Mouse (Mus musculus): ENCODE measurements around the gene Olfr330. TPM values are rescaled to one million over a fixed set of nuclear protein-coding genes. Genes with fewer than 3 reads are reported as not detected.
"Not testable (repeated sequence)": the region's sequence is repeated elsewhere in the genome, so short reads cannot be mapped to it uniquely, and the experiment has no call there.

The Olfr330 gene
- polyA plus RNA-seq, 1 experiment from 2014 or later: not detected

GRCm38 (mm10) chr11:58509058-58509457 is 25.6 kb downstream of the Olfr330 start:
- not testable (repeated sequence) for H3K4me3 ChIP-seq (ENCODE audit: control insufficient read depth in 1 of 2, insufficient read depth in 1 of 2, low read depth in 1 of 2, low read length in 2 of 2); ATAC-seq (ENCODE audit: insufficient number of reproducible peaks, insufficient read depth, low FRiP score, low read depth); H3K4me2 ChIP-seq (ENCODE audit: low read length); H3K9ac ChIP-seq (ENCODE audit: low read length); H3K27ac ChIP-seq (replicated peaks in 1 of 2; ENCODE audit: control insufficient read depth in 1 of 2, insufficient read depth in 1 of 2, low read depth in 2 of 2, low read length in 2 of 2); H3K27me3 ChIP-seq (ENCODE audit: control insufficient read depth, insufficient read depth, low read length); H3K4me1 ChIP-seq (ENCODE audit: control insufficient read depth in 2 of 2, insufficient read depth in 2 of 2, low read length in 2 of 2); H3K36me3 ChIP-seq (ENCODE audit: control insufficient read depth, insufficient read depth, low read length); H3K9me3 ChIP-seq (ENCODE audit: control insufficient read depth, low read length)
- 83% methylated on average over 19 of the region's 19 CpGs for WGBS

GRCm38 (mm10) chr11:58502472-58502871 is 32.2 kb downstream of the Olfr330 start, which contains the start of gene Olfr331:
Gene Olfr331, minus strand, starts transcription at chr11:58502572.
- H3K27me3 ChIP-seq (ENCODE audit: control insufficient read depth, insufficient read depth, low read length); H3K4me3 ChIP-seq (ENCODE audit: control insufficient read depth in 1 of 2, insufficient read depth in 1 of 2, low read depth in 1 of 2, low read length in 2 of 2); H3K27ac ChIP-seq (replicated peaks in 1 of 2; ENCODE audit: control insufficient read depth in 1 of 2, insufficient read depth in 1 of 2, low read depth in 2 of 2, low read length in 2 of 2); H3K4me1 ChIP-seq (ENCODE audit: control insufficient read depth in 2 of 2, insufficient read depth in 2 of 2, low read length in 2 of 2); H3K4me2 ChIP-seq (ENCODE audit: low read length); H3K9me3 ChIP-seq (ENCODE audit: control insufficient read depth, low read length); H3K9ac ChIP-seq (ENCODE audit: low read length); ATAC-seq (ENCODE audit: insufficient number of reproducible peaks, insufficient read depth, low FRiP score, low read depth); H3K36me3 ChIP-seq (ENCODE audit: control insufficient read depth, insufficient read depth, low read length): not testable (repeated sequence)

DNA sequence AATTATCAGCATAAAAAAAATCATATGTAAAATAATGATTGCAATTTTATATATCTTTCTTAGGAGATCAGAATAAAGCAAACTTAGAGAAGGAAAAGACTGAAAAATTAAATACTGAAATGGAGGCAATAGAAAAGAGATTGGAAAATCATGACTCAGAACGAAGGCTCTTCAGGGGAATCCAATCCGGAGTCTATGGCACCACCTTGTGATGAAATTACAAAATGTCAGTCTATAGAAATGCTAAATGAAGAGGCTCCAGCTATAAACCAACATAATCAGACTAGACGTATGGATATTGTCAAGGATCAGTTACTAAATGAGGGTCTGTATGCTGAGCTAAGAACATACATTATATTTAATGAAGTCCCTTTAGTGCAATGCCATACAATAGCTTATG is 35.3 kb downstream of the Olfr330 start:
- no peak overlapping the region for H3K4me3 ChIP-seq (ENCODE audit: control insufficient read depth in 1 of 2, insufficient read depth in 1 of 2, low read depth in 1 of 2, low read length in 2 of 2)
- ATAC-seq (ENCODE audit: insufficient number of reproducible peaks, insufficient read depth, low FRiP score, low read depth): no peak
- H3K9me3 ChIP-seq (ENCODE audit: control insufficient read depth, low read length): no peaks in the 10 kb centered on the region
- H3K36me3 ChIP-seq (ENCODE audit: control insufficient read depth, insufficient read depth, low read length): no peaks in the 10 kb centered on the region
- 50% methylated on average over 3 of the region's 3 CpGs for WGBS
- no peak overlapping the region for H3K4me2 ChIP-seq (ENCODE audit: low read length)
- H3K4me1 ChIP-seq (ENCODE audit: control insufficient read depth in 2 of 2, insufficient read depth in 2 of 2, low read length in 2 of 2): no peaks in the 10 kb centered on the region
- H3K27me3 ChIP-seq (ENCODE audit: control insufficient read depth, insufficient read depth, low read length): no peaks in the 10 kb centered on the region
- H3K27ac ChIP-seq (replicated peaks in 1 of 2; ENCODE audit: control insufficient read depth in 1 of 2, insufficient read depth in 1 of 2, low read depth in 2 of 2, low read length in 2 of 2): no peak overlapping the region
- no peak overlapping the region for H3K9ac ChIP-seq (ENCODE audit: low read length)

DNA sequence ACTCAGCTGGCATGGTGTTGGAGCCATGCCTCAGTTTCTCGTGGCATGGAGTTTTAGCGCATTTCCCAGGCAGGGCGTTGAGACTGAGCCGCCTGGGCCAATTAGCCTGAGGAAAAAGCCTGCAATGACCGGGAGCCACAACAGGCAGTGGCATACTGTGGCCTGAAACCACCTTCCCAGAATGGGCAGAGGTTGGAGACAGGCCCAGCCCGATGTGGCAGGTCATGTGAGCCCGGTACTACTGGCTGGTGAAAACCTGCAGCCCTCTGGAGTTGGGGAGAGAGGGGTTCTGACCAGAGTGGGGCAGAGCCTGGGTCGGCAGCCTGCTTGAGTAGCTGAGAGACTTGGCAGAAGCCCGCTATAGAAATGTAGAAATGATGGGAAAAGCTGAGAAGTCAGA is 35.9 kb downstream of the Olfr330 start:
- Histone ChIP-seq H3K9me3 (ENCODE audit: control insufficient read depth, low read length) (no peaks in the 10 kb centered on the region), H3K27ac (replicated peaks in 1 of 2; ENCODE audit: control insufficient read depth in 1 of 2, insufficient read depth in 1 of 2, low read depth in 2 of 2, low read length in 2 of 2) (no peak overlapping the region), H3K27me3 (ENCODE audit: control insufficient read depth, insufficient read depth, low read length) (no peaks in the 10 kb centered on the region), H3K4me2 (ENCODE audit: low read length) (no peak overlapping the region), H3K4me1 (ENCODE audit: control insufficient read depth in 2 of 2, insufficient read depth in 2 of 2, low read length in 2 of 2) (no peaks in the 10 kb centered on the region), H3K4me3 (ENCODE audit: control insufficient read depth in 1 of 2, insufficient read depth in 1 of 2, low read depth in 1 of 2, low read length in 2 of 2) (no peak overlapping the region), H3K9ac (ENCODE audit: low read length) (no peak overlapping the region), H3K36me3 (ENCODE audit: control insufficient read depth, insufficient read depth, low read length) (no peaks in the 10 kb centered on the region)
- no peak for ATAC-seq (ENCODE audit: insufficient number of reproducible peaks, insufficient read depth, low FRiP score, low read depth)
- 74% methylated on average over 9 of the region's 9 CpGs for WGBS

DNA sequence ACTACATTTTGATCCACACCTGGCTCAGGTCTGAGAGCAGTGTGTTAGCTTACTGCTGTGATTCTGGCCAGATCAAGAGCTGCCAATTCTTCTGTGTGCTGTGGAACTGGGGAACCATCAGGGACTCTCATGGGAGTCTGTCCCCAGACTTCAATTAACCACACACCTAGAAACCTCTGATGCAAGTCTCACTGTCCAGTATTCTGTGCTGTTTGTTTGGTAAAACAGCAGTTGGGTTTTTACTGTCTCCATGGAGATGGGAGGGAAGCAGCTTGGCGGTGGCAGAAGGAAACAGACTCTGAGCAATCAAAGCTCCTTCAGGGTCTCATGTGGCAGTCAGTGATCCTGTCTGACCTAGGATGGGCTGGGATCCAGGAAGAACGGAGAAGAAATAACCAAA is 42.2 kb downstream of the Olfr330 start, which contains the start of gene Olfr332:
Gene Olfr332 (minus strand): TSS at position 101 of the 400 bp plus-strand sequence.
- H3K9ac ChIP-seq (ENCODE audit: low read length): no peak within 1 kb of the TSS
- no peak within 1 kb of the TSS for H3K4me3 ChIP-seq (ENCODE audit: control insufficient read depth in 1 of 2, insufficient read depth in 1 of 2, low read depth in 1 of 2, low read length in 2 of 2)
- H3K36me3 ChIP-seq (ENCODE audit: control insufficient read depth, insufficient read depth, low read length): no peaks in the 10 kb centered on the region
- ATAC-seq (ENCODE audit: insufficient number of reproducible peaks, insufficient read depth, low FRiP score, low read depth): no peak
- H3K9me3 ChIP-seq (ENCODE audit: control insufficient read depth, low read length): no peaks in the 10 kb centered on the region
- H3K27me3 ChIP-seq (ENCODE audit: control insufficient read depth, insufficient read depth, low read length): no peaks in the 10 kb centered on the region
- H3K4me1 ChIP-seq (ENCODE audit: control insufficient read depth in 2 of 2, insufficient read depth in 2 of 2, low read length in 2 of 2): no peaks in the 10 kb centered on the region
- no peak within 1 kb of the TSS for H3K4me2 ChIP-seq (ENCODE audit: low read length)
- no peak within 1 kb of the TSS for H3K27ac ChIP-seq (replicated peaks in 1 of 2; ENCODE audit: control insufficient read depth in 1 of 2, insufficient read depth in 1 of 2, low read depth in 2 of 2, low read length in 2 of 2)
- 63% methylated on average over 2 of the region's 2 CpGs for WGBS

Other genes starting within 250 kb of the Olfr330 start
- 6.9 and 7.6 TPM in 2 replicates for gene Zfp692, start 227.8 kb downstream of the Olfr330 start, polyA plus RNA-seq (2014; fragmentation: Nextera tagmentation; extraction: Ambion mirVana)
- gene Zfp672, start 204.5 kb downstream of the Olfr330 start, polyA plus RNA-seq (2014; fragmentation: Nextera tagmentation; extraction: Ambion mirVana): 33.9 and 38.4 TPM in 2 replicates
- 19.2 and 19.5 TPM in 2 replicates for gene Sh3bp5l, start 204.1 kb downstream of the Olfr330 start, polyA plus RNA-seq (2014; fragmentation: Nextera tagmentation; extraction: Ambion mirVana)
- gene Lypd8, start 155.8 kb downstream of the Olfr330 start, polyA plus RNA-seq (2014; fragmentation: Nextera tagmentation; extraction: Ambion mirVana): not detected in 2 replicates
- not detected in 2 replicates for gene 1810065E05Rik, start 113.7 kb downstream of the Olfr330 start, polyA plus RNA-seq (2014; fragmentation: Nextera tagmentation; extraction: Ambion mirVana)
- gene Gm12253, start 102.3 kb downstream of the Olfr330 start, polyA plus RNA-seq (2014; fragmentation: Nextera tagmentation; extraction: Ambion mirVana): not detected in 2 replicates
- gene Lypd9, start 81.9 kb downstream of the Olfr330 start, polyA plus RNA-seq (2014; fragmentation: Nextera tagmentation; extraction: Ambion mirVana): not detected in 2 replicates
- gene Olfr30, start 72.6 kb downstream of the Olfr330 start, polyA plus RNA-seq (2014; fragmentation: Nextera tagmentation; extraction: Ambion mirVana): not detected in 2 replicates
- gene Olfr332, start 42.3 kb downstream of the Olfr330 start, polyA plus RNA-seq (2014; fragmentation: Nextera tagmentation; extraction: Ambion mirVana): not detected in 2 replicates
- not detected in 2 replicates for gene Olfr331, start 32.3 kb downstream of the Olfr330 start, polyA plus RNA-seq (2014; fragmentation: Nextera tagmentation; extraction: Ambion mirVana)
- not detected in 2 replicates for gene Olfr329-ps, start 11.6 kb upstream of the Olfr330 start, polyA plus RNA-seq (2014; fragmentation: Nextera tagmentation; extraction: Ambion mirVana)
- gene Olfr328, start 20.8 kb upstream of the Olfr330 start, polyA plus RNA-seq (2014; fragmentation: Nextera tagmentation; extraction: Ambion mirVana): not detected in 2 replicates
- gene Olfr224, start 35.7 kb upstream of the Olfr330 start, polyA plus RNA-seq (2014; fragmentation: Nextera tagmentation; extraction: Ambion mirVana): not detected in 2 replicates
- not detected in 2 replicates for gene Olfr325, start 42.9 kb upstream of the Olfr330 start, polyA plus RNA-seq (2014; fragmentation: Nextera tagmentation; extraction: Ambion mirVana)
- not detected in 2 replicates for gene Olfr324, start 60.3 kb upstream of the Olfr330 start, polyA plus RNA-seq (2014; fragmentation: Nextera tagmentation; extraction: Ambion mirVana)
- gene 2210407C18Rik, start 81.2 kb upstream of the Olfr330 start, polyA plus RNA-seq (2014; fragmentation: Nextera tagmentation; extraction: Ambion mirVana): not detected in 2 replicates
- not detected in 2 replicates for gene Olfr323, start 95.7 kb upstream of the Olfr330 start, polyA plus RNA-seq (2014; fragmentation: Nextera tagmentation; extraction: Ambion mirVana)
- gene Trim58, start 105.6 kb upstream of the Olfr330 start, polyA plus RNA-seq (2014; fragmentation: Nextera tagmentation; extraction: Ambion mirVana): 0.15 TPM in 1 of 2 replicates, not detected in the other
- not detected in 2 replicates for gene Olfr322, start 123.9 kb upstream of the Olfr330 start, polyA plus RNA-seq (2014; fragmentation: Nextera tagmentation; extraction: Ambion mirVana)
- not detected in 2 replicates for gene Olfr320, start 146.3 kb upstream of the Olfr330 start, polyA plus RNA-seq (2014; fragmentation: Nextera tagmentation; extraction: Ambion mirVana)
- gene Olfr319, start 164.3 kb upstream of the Olfr330 start, polyA plus RNA-seq (2014; fragmentation: Nextera tagmentation; extraction: Ambion mirVana): not detected in 2 replicates
- gene Olfr318, start 189.2 kb upstream of the Olfr330 start, polyA plus RNA-seq (2014; fragmentation: Nextera tagmentation; extraction: Ambion mirVana): not detected in 2 replicates
- gene Olfr317, start 204.4 kb upstream of the Olfr330 start, polyA plus RNA-seq (2014; fragmentation: Nextera tagmentation; extraction: Ambion mirVana): not detected in 2 replicates
- gene Olfr316, start 217.9 kb upstream of the Olfr330 start, polyA plus RNA-seq (2014; fragmentation: Nextera tagmentation; extraction: Ambion mirVana): not detected in 2 replicates
- gene Olfr315, start 238.4 kb upstream of the Olfr330 start, polyA plus RNA-seq (2014; fragmentation: Nextera tagmentation; extraction: Ambion mirVana): not detected in 2 replicates
- 0.07 TPM in 1 of 2 replicates, not detected in the other for gene Olfr314, start 248.1 kb upstream of the Olfr330 start, polyA plus RNA-seq (2014; fragmentation: Nextera tagmentation; extraction: Ambion mirVana)

All from heart, embryonic 14.5 days (tissue).